Mouse (Mus musculus) common myeloid progenitor, adult 5-6 weeks (primary cell): ENCODE data around the gene Vps4b. TPM values are rescaled to one million over a fixed set of nuclear protein-coding genes. Genes with fewer than 3 reads are reported as not detected.

Source experiments
- ATAC-seq: replicated peaks from 2 replicates; pipeline ENCODE4 v1.8.0; 2016; ENCODE audit warnings: low read depth, mild to moderate bottlenecking, moderate TSS enrichment, inconsistent platforms; ENCODE audit not compliant: poor library complexity, severe bottlenecking
- total RNA-seq: library from RNA; stranded (forward); fragments of 200-1000, 187-1606 nt; gene quantifications from 2 replicates; pipeline ENCODE4 v1.2.3, GENCODE M21; 2017

Vps4b gene
- 104 and 109 TPM in 2 replicates for total RNA-seq

DNA sequence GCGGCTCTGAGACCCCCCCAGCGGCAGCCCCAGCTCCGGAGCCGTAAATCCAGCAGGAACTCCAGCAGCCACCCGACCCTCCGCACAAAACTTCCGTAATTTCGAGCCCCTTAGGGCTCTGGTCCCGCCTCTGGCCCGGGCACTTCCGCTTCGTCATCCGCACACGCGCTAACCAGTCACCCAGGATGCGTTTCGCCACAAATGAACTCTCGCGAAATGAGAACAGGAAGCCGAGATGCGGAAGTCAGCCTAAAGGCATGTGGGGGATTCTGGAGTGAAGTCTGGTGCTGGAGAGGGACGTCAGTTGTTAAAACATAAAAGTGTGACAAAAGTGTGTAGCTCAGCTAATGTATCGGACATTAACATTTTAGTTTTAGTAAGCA, at the start of gene Vps4b:
Vps4b (minus strand) TSS at position 187 of the 383 bp plus-strand sequence.
- peak; percentile 97 for ATAC-seq

DNA sequence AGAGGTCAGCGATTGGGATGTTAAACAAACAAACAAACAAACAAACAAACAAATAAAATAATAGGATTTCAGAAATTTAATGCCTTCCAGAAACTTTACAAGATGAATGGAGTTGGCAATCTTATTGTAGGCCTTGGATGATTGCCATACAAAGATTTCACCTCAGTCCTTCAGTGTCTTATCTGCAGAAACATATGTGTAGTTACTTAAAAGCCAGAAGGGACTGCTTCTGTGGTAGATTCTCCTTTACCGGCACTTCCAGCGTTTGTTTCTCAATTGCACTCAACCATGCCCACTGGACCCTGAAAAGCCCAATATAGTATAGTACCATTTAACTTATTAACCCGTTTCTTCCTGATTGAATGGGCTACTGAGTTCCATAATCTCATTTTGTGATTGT, 32.3 kb upstream of the Vps4b start:
- peak; percentile 75 for ATAC-seq

DNA sequence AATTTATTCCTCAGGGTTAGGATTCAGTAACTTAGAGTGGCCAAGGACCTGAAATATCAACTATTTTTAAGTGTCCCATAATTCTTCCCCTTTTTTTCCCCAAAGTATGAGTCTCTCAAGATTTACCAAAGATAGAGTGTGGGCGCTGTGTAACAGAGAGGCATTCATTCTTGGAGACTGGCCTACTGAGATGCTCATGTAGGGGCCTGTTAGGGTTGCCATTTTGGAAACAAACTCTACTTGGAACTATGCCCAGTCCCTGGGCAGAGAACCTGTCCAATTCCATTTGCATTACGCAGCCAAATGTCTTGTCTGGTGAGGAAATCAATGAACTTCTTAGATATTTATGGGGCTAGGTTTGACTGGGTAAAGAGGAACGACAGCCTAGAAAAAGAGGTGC, 25.8 kb upstream of the Vps4b start:
- no peak for ATAC-seq

DNA sequence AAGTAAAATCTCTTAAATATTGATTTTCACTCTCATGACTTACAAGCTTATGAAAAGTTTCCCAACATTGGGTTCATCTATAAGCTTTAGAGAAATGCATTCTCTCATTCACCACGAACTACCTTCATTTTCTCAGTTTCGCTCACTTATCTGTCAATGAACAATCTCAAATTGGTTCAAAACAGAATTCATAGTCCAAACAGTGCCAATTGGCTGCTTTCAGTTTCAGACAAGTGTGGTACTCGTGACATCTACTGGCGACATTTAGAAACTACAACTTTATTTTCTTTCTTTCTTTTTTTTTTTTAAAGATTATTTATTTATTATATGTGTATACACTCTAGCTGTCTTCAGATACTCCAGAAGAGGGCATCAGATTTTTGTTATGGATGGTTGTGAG, 21.8 kb upstream of the Vps4b start:
- ATAC-seq = peak; percentile 75

DNA sequence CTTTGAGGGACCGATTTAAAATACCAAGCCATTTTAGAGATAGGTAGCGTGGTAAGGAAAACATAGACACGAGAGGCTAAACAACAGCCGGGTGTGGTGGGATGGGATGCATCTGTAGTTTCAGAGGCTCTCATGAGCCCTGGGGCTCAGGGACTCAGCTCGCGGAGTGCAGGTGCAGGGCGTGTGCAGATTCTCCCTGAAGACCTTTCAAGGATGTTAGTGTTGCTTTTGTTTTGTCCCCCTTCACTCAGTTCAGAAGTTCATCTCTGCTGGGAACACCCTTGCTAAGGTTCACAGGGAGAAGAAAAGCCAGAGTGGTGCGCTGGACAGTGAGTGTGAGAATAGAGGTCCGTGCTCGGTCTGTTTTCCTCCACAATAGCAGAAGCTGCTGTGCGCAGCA, 20.2 kb upstream of the Vps4b start:
- no peak for ATAC-seq

DNA sequence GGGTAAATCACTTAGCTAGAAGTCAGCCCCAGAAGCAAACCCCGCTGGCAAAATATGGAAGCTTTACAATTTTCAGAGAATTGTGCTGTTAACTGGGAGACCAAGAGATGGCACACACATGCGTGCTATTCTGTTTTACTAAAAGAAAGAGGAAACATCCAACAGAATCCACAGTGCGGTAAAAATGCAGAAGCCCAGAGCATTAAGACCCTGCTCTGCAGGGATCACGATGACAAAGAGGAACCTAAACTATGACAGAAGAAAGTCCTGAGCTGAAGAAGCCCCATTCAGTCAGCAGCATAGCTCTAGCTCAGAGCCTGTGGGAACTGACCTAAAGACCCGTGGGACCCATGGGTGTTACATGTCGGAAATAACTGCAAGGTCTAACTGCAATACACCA, 18.7 kb upstream of the Vps4b start:
- peak; percentile 93 for ATAC-seq

DNA sequence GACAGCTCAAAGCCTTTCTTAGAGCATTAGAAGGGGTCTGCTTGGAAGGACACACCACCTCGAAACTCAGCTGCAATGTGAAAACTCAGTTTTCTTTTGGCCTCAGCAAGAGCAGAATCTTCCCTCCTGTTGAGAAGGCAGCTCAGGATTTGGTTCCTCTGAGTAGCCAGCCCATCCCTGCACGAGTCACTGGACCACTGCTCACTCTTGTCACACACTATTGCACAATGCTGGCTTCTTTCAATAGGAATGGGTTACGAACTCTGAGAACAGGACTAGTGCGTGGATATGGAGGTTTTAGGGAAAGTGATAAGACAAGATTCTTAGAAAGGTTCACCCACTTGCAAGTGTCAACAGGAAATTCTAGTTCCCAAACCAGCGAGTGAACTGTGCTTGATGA, 18.3 kb upstream of the Vps4b start:
- ATAC-seq = peak; percentile 55

DNA sequence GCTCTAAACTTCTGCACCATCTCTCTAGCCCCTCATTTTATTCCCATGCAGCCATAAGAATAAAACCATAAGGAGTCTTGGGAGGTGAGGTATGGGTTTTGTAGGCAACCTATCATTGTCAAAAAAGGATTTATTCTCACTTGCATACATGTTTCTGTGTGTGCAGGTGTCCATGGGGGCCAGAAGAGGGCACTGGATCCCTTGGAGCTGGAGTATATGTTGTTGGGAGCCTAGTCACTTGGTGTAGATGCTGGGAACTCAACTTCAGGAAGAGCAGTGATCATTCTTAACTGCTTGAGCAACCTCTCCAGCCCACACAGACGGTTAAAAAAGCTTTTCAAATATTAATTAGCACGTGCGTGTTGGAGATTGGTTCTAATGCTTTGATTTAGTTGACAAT, 3.4 kb upstream of the Vps4b start:
- ATAC-seq = no peak

DNA sequence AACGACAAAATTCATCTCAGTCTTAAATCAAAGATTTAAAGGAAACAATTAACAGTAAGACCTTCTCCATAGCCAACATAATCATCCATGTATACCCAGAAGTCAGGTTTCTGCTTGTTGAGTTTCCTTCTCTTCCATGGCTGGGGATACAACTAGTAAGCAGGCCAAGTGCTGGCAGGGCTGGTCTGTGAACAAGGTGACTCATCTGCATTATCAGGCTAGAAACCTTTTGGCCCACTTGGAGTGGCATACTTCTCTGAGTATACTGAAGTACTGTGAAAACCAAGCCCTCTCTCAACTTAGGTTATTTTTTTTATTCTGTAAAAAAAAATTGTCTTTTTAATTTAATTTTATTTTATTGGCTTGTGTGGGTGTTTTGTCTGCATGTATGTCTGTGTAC, 2.9 kb upstream of the Vps4b start:
- ATAC-seq = no peak

DNA sequence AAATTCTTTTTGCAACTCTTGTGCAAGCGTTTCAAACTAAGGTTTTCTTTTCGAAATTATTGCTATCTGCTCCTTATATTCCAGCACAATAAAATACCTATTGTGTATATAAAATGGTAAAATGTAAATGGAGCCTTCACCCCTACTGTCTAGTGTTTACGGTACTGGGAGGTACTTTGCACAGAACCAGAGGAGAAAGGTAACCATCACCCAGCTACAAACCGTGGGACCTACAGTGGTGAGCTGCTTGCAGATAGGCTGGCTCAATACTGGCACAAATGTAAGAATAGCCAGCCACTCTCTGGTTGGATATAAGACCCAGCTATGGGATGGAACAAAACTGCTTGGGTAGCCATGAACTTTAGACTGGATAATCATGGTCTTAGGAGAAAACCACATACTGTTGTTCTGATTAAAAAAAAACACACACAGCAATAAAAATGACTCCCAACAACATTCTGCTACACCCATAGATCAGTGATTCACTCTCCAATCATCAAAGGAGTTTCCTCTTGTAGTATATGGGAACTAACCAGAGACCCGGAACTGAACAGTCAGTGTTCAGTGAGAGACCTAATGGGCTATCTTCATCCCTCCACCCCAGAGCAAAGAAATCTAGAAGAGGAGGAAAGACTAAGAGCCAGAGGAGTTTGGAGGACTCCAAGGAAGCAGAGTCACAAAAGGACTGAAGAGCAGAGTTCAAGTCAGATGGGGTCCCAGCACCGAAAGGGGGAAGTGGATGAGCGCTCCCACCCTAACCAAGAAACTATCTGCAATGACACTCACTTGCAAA, 655 bp upstream of the Vps4b start:
- 0 out of 2 replicates have a peak, but pooled peaks have one; percentile 16 for ATAC-seq

DNA sequence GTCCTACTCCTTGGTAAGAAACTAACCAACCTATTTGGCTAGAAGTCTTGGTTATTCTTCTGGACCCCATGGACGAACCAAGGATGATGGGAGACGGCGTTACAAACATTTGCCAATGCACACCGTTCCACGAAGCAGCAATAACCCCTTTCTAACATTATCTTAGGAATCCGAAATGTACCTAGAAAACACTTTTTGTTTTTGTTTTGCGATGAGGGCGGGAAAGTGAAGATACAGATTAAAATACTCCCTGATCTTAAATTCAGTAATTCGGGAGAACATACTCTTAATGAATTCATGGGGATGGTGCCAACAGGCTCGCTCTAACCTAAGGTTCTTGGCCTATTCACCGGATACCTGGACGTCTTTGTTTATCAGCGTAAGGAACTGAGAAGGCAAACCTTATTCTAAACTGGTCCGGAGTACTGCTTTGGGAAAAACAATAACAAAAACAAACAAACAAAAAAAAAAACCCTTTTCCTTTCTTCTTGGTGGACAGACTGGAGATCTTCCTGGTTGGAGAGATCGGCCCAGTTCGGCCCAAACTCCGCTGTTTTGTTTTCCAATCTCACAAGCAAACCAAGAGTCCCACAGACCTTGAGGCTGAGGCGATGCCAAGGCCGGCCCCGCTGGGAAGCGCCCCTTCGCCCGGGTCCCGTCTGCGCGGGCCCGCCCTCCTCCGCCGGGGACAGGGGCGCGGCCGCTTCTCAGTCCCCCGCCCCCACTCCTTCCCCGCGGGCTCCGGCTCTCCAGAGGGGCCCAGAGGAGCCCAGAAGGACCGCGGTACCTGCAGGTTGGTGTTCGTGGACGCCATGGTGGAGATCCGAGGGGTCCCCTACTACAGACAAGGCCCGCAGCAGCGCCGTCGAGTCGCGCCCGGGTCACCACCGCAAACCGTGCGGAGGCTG, 640 bp downstream of the Vps4b start:
- ATAC-seq = peak; percentile 38

DNA sequence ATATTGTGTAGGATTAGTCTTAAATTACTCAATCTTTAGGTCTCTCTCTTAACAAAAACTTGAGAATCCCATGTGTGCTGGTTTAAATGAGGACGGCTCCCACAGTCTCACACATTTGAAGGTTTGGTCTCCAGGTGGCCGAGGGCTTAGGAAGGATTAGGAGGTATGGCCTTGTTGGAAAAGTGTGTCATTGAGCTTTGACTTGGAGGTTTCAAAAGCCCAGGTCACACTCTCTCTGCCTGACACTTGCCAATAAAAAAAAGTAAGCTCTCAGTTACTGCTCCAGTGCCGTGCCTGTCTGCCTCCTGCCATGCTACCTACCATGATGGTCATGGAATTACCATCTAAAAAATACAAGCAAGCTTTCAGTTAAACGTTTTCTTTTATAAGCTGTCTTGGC, 21.6 kb downstream of the Vps4b start:
- no peak for ATAC-seq

DNA sequence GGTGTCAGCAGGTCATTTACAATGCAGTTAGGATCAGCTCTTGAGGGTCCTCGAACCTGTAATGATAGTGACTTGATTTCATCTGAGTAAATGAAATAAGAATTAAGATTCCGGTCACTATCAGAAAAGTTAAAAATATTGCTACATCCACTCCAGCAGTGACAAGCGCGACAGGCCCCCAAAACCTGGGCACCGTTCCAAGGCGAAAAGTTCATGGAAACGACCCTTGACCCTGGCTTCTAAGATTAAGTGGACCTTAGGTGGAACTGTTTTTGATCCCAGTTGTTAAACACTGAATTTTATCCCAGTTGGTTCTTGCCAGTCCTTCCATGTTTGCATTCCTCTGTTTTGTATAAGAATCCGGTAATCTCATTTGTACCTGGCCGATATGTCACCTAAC, 22.4 kb downstream of the Vps4b start:
- ATAC-seq = no peak

DNA sequence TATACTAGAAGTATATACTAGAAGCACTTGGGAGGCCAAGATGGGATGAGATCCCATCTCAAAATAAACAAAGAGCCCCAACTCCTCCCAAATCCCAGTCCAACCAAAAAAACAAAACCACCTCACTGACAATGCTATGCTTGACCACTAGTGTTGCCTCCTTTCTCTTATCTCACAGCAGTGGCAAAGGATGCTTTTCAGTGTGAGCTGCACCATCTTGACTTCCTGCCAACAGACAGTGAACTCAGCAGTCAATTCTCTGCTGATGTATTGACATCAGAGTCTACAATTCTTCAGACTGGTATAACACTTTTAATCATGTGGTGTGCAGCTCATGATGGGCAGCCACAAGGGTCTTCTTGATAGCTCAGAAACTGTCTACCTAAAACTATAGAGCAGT, 27.8 kb downstream of the Vps4b start:
- no peak for ATAC-seq

DNA sequence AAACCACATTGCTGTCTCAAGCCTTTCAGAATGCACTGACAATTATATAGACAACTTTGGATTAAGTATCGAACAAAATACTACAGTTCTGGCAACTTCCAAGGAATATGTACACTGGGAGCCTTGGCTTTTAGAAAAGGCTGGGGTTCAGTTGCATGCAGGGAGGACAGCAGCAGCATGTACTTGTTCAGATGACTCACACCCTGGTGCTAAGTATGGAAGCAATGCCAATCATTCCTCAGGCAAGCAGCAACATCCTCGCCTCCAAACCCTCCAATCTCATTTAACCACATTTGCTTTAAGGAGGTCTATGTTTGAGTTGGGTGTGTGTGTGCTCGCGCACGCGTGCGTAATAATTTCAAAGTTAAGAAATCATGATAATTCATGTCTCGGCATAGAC, 30.8 kb downstream of the Vps4b start:
- no peak for ATAC-seq

DNA sequence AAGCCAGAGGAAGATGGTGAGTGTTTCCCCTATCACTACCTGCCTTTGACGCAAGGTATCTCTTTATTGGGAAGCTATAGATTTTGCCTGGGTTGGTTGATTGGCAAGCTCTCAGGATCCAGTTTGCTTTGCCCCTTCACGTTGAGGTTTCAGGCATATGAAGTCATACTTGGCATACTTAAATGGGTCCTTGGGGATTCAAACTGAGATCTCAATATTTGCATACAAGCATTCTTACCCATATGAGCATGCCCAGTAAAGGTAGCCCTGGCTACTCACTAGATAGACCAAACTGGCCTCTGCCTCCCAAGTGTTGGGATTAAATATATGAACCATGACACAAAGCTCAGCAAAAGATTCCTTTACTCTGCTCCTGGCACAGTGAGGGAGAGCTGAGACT, 31.7 kb downstream of the Vps4b start:
- ATAC-seq = no peak

DNA sequence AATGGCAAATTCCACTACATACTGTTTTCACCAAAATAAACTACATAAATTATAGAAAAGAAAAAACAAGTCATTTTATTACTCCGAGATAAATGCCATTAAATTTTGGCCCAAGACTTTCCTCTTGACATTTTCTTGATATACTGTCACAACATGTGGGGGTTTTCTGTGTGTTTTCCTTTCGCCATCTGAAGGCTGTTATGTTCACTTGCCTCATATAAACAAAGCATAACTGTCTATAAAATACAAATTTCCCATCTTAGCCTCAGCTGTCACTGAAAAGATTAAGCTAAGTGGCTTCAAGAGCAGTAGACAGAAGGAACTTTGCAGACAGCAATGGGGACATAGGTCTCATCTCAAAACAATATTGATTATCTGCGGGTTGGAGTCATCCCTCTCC, 32.2 kb downstream of the Vps4b start:
- ATAC-seq = no peak

DNA sequence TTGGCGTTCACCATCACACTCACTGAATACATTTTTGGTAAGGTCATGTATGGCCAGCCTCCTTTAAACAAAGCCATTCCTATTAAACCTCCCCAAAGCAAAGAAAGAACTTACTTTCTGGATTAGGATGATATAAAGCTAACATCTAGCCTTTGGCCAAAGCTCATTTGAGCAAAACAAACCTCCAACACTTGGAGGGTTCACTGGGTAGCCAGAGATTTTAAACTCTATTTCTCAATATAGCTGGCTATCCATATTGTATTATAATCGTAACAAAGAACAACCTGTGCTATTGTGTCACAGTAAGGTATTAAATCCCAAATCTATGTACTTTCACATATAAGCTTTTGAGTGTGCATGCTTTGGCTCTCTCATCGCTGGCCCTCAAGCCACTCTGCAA, 35.8 kb downstream of the Vps4b start:
- no peak for ATAC-seq

DNA sequence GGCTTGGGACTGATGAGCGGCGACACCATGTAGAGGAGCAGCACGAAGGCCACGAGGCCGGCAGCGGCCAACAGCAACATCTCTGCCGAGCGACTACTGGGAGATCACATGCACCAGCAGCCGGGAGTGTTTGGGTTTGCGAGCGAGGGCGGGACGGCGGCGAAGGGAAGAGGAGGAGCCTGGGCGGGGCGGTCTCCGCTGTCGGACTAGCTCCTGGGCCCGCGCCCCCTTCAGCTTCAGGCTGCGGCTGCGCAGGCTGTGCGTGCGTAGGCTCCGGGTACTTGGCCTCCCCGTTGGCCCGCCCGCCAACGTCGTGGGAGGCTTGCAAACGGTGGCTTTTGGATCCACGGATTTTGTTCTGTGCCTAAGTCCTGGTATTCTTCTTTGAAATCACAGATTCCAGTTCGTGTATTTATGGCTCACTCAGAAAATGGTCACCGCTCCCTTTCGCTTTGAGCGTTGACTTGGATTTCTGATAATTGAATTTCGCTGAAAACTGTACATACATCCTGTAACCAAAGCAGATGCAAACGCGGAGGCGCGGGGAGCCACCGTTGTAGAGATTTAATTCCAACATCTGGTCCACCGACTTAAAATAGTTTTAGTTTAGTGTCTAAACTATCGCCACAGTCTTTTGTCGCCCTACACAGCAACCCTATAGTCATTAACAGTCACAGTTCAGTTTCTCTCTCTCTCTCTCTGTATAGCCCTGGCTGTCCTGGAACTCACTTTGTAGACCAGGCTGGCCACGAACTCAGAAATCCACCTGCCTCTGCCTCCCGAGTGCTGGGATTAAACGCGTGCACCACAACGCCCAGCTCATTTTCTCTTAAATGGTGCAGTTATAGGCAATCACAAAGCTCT, 36.7 kb downstream of the Vps4b start, which contains the start of gene Kdsr:
Kdsr (minus strand) TSS at position 156 of the 864 bp plus-strand sequence.
- peak; percentile 91 for ATAC-seq
